Mouse (Mus musculus): ENCODE measurements around the gene Eif3a. TPM values are rescaled to one million over a fixed set of nuclear protein-coding genes. Genes with fewer than 3 reads are reported as not detected.

Eif3a gene
- polyA plus RNA-seq, 1 experiment from 2014 or later, result 54.8 TPM

DNA sequence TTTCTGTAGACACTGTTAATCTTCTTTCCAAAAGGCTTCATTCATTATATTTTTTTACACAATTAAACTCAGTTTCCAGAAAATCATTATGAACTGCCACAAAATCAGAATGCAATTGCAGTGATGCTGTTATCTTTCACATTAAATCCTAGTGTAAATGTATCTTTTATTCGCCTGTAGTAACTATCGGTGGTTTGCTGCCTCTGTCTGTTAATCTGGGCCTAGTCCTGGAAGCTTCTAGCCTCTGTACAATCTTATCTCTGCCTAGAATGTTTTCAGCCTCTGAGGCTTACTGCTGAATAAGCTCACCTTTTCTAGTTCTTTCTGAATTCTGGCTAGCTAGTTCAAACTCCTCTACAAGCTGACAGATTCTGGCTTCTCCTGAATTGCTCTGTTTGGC lies 19.5 kb upstream of the Eif3a start:
- WGBS (ENCODE audit: insufficient replicate concordance), result 49% methylated on average over 2 of the region's 2 CpGs
- no peaks in the 10 kb centered on the region for H3K27me3 ChIP-seq (ENCODE audit: insufficient read depth, low read length)
- H3K36me3 ChIP-seq (replicated peaks; ENCODE audit: insufficient read depth, low read length), result peaks cover under 1% of the 10 kb centered on the region
- no peak overlapping the region for H3K9ac ChIP-seq (replicated peaks)
- H3K9me3 ChIP-seq (ENCODE audit: low read length), result no peaks in the 10 kb centered on the region
- ATAC-seq (no peak), DNase-seq (no peak)
- peaks cover 12% of the 10 kb centered on the region for H3K4me1 ChIP-seq (ENCODE audit: insufficient read depth)
- TF ChIP-seq CTCF (IDR thresholded peaks at IDR 0.05; ENCODE audit: low read depth) (no peak), EP300 (IDR thresholded peaks at IDR 0.05; ENCODE audit: low read depth) (0 out of 2 replicates have a peak, but pooled peaks have one; percentile 52)
- no peak overlapping the region for H3K27ac ChIP-seq (ENCODE audit: low read depth)
- H3K4me3 ChIP-seq (ENCODE audit: low read depth, low read length), result no peak overlapping the region
- no peak overlapping the region for H3K4me2 ChIP-seq (ENCODE audit: low read depth, low read length)

DNA sequence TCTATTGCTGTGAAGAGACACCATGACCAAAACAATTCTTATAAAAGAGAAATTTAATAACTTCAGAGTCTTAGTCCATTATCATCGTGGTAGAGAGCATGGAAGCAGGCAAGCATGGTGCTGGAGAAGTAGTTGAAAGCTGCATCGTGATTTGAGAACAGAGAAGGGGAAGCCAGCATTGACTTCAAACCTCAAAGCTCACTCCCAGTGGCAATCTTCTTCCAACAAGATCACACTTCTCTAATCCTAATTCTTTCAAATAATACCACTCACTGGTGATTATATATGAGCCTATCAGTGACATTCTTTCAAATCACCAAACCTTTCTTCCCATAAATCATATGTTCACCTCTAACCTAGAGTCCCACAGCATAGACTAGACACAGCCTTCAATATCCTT lies 14.4 kb upstream of the Eif3a start:
- no peak for TF ChIP-seq EP300 (IDR thresholded peaks at IDR 0.05; ENCODE audit: low read depth)
- no peak for TF ChIP-seq CTCF (IDR thresholded peaks at IDR 0.05; ENCODE audit: low read depth)
- ATAC-seq, result no peak
- 40% methylated on average over 2 of the region's 2 CpGs for WGBS (ENCODE audit: insufficient replicate concordance)

DNA sequence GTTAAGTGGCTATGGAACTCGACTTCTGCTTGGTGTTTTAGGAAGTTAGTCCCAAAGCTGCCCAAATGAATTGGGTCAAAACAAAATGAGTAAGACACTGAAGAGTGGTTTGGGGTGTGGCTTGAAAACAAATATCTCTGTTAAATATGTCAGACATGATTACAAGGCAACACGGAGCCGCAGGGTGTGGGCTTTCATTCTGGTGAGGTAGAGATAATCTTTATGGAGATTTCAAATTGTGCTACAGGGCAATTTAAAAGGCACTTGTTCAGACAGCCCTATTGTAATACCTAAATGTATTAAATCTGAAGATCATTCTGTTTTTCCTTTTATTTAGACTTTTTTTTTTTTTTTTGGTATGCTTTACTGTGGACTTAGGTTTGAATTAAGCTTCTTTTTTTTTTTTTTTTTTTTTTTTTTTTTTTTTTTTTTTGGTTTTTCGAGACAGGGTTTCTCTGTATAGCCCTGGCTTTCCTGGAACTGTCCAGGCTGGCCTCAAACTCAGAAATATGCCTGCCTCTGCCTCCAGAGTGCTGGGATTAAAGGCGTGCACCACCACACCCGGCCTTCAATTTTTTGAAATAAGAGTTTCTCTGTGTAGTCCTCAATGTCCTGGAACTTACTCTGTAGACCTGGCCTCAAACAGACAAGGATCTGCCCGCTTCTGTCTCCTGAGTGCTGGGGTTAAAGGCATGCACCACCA lies 9.6 kb upstream of the Eif3a start:
- no peaks in the 10 kb centered on the region for H3K36me3 ChIP-seq (replicated peaks; ENCODE audit: insufficient read depth, low read length)
- 51% methylated on average over 7 of the region's 7 CpGs for WGBS (ENCODE audit: insufficient replicate concordance)
- peak overlapping the region; percentile 71 for H3K27ac ChIP-seq (ENCODE audit: low read depth)
- ATAC-seq, result peak; percentile 76
- no peak for TF ChIP-seq CTCF (IDR thresholded peaks at IDR 0.05; ENCODE audit: low read depth)
- peak; percentile 94 for TF ChIP-seq EP300 (IDR thresholded peaks at IDR 0.05; ENCODE audit: low read depth)
- no peak overlapping the region for H3K9ac ChIP-seq (replicated peaks)
- no peaks in the 10 kb centered on the region for H3K9me3 ChIP-seq (ENCODE audit: low read length)
- DNase-seq, result peak; percentile 42
- H3K4me2 ChIP-seq (ENCODE audit: low read depth, low read length), result peak overlapping the region; percentile 38
- peaks cover 13% of the 10 kb centered on the region; the same call in 1 of the 2 replicates for H3K4me1 ChIP-seq (ENCODE audit: insufficient read depth)
- H3K27me3 ChIP-seq (ENCODE audit: insufficient read depth, low read length), result no peaks in the 10 kb centered on the region
- no peak overlapping the region for H3K4me3 ChIP-seq (ENCODE audit: low read depth, low read length)

More for the DNA sequence above, 14.4 kb upstream of the Eif3a start:
- no peak overlapping the region for H3K4me2 ChIP-seq (ENCODE audit: low read depth, low read length)
- H3K27me3 ChIP-seq (ENCODE audit: insufficient read depth, low read length), result no peaks in the 10 kb centered on the region
- no peak overlapping the region for H3K4me3 ChIP-seq (ENCODE audit: low read depth, low read length)
- DNase-seq, result no peak
- H3K9me3 ChIP-seq (ENCODE audit: low read length), result no peaks in the 10 kb centered on the region
- H3K4me1 ChIP-seq (ENCODE audit: insufficient read depth), result peaks cover 2% of the 10 kb centered on the region; the same call in 1 of the 2 replicates
- H3K36me3 ChIP-seq (replicated peaks; ENCODE audit: insufficient read depth, low read length), result no peaks in the 10 kb centered on the region
- H3K27ac ChIP-seq (ENCODE audit: low read depth), result no peak overlapping the region
- no peak overlapping the region for H3K9ac ChIP-seq (replicated peaks)

DNA sequence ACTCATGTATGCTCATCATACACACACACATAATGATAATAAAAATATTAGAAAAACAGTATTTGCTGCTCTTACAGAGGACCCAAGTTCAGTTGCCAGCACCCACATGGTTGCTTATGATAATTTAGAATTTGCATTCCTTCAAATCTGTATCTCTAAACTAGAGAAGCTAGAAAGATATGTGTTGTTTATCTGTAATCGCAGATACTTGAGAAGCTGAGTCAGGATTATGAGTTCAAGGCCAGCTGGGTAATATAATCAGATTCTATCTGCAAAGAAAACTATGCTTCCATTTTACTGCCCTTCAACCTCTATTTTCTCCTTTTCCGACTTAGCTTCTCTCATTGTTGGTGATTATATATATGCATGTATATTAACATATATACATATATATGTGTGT lies 7.0 kb upstream of the Eif3a start:
- Histone ChIP-seq H3K4me1 (ENCODE audit: insufficient read depth) (peaks cover 13% of the 10 kb centered on the region), H3K4me2 (ENCODE audit: low read depth, low read length) (no peak overlapping the region), H3K9ac (replicated peaks) (no peak overlapping the region), H3K27me3 (ENCODE audit: insufficient read depth, low read length) (no peaks in the 10 kb centered on the region), H3K9me3 (ENCODE audit: low read length) (no peaks in the 10 kb centered on the region), H3K4me3 (ENCODE audit: low read depth, low read length) (no peak overlapping the region), H3K36me3 (replicated peaks; ENCODE audit: insufficient read depth, low read length) (no peaks in the 10 kb centered on the region), H3K27ac (ENCODE audit: low read depth) (no peak overlapping the region)
- DNase-seq (no peak), ATAC-seq (no peak)
- TF ChIP-seq EP300 (IDR thresholded peaks at IDR 0.05; ENCODE audit: low read depth) (no peak), CTCF (IDR thresholded peaks at IDR 0.05; ENCODE audit: low read depth) (no peak)
- WGBS (ENCODE audit: insufficient replicate concordance), result 89% methylated on average over 2 of the region's 2 CpGs

DNA sequence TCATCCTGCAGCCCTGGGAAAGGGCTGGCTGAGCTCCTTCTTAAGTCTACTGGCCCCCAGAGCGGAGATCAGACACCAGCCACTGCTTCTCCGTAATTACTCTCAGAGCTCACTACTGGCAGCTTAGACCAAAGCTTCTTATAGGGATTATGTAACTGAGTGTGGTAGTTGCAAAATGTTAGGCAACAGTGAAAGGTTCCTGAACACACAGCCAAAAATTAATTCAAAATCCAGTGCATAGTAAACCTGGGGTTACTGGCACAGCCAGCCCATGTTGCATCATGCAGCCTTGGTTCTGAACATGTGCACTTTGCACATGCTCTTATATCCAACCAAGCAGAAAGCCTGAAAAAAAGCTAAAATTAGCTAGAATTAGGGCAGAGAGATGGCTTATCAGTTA lies 4.8 kb upstream of the Eif3a start:
- peaks cover 20% of the 10 kb centered on the region for H3K4me1 ChIP-seq (ENCODE audit: insufficient read depth)
- H3K27ac ChIP-seq (ENCODE audit: low read depth), result peak overlapping the region; percentile 79
- ATAC-seq (peak; percentile 48), DNase-seq (peak; percentile 56)
- no peaks in the 10 kb centered on the region for H3K36me3 ChIP-seq (replicated peaks; ENCODE audit: insufficient read depth, low read length)
- no peak overlapping the region for H3K4me2 ChIP-seq (ENCODE audit: low read depth, low read length)
- 59% methylated on average over 2 of the region's 2 CpGs for WGBS (ENCODE audit: insufficient replicate concordance)
- H3K9me3 ChIP-seq (ENCODE audit: low read length), result no peaks in the 10 kb centered on the region
- H3K9ac ChIP-seq (replicated peaks), result no peak overlapping the region
- H3K4me3 ChIP-seq (ENCODE audit: low read depth, low read length), result no peak overlapping the region
- H3K27me3 ChIP-seq (ENCODE audit: insufficient read depth, low read length), result no peaks in the 10 kb centered on the region
- no peak for TF ChIP-seq CTCF (IDR thresholded peaks at IDR 0.05; ENCODE audit: low read depth)
- peak; percentile 63 for TF ChIP-seq EP300 (IDR thresholded peaks at IDR 0.05; ENCODE audit: low read depth)

DNA sequence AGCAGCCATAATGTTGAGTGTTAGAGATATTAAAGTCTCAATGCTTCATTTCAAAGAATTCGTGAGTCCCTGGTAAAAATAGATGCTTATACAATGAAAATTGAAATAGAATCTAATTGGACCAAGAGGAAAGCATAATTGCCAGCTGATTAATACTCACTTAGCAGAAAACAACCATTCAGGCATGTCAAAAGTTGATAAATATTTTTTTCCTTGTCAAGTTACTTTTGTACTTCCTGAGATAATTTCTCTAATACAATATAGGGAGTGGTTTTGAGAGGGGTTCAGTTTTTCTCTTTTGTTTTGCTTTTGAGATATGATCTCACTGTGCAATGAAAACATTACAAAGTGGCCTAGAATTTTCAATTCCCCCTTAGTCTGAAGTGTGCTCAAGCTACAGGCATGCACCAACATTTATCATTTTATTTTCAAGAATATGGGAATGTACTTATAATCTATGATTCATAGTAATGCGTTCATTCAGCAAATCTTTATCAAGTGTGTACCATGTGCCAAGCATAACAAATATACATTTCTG lies 2.8 kb upstream of the Eif3a start:
- TF ChIP-seq EP300 (IDR thresholded peaks at IDR 0.05; ENCODE audit: low read depth), result no peak
- no peaks in the 10 kb centered on the region for H3K36me3 ChIP-seq (replicated peaks; ENCODE audit: insufficient read depth, low read length)
- no peak overlapping the region for H3K4me3 ChIP-seq (ENCODE audit: low read depth, low read length)
- DNase-seq (no peak), ATAC-seq (no peak)
- H3K27me3 ChIP-seq (ENCODE audit: insufficient read depth, low read length), result no peaks in the 10 kb centered on the region
- H3K9me3 ChIP-seq (ENCODE audit: low read length), result no peaks in the 10 kb centered on the region
- peaks cover 13% of the 10 kb centered on the region for H3K4me1 ChIP-seq (ENCODE audit: insufficient read depth)
- 67% methylated on average over 2 of the region's 2 CpGs for WGBS (ENCODE audit: insufficient replicate concordance)
- H3K9ac ChIP-seq (replicated peaks), result no peak overlapping the region
- H3K4me2 ChIP-seq (ENCODE audit: low read depth, low read length), result no peak overlapping the region
- H3K27ac ChIP-seq (ENCODE audit: low read depth), result no peak overlapping the region

All from liver, postnatal 0 days (tissue).